Mouse (Mus musculus) effector memory CD4-positive, alpha-beta T cell, adult 5 months (primary cell): ENCODE data around the gene Hist1h4c. TPM values are rescaled to one million over a fixed set of nuclear protein-coding genes. Genes with fewer than 3 reads are reported as not detected.

ENCODE experiments used
- polyA plus RNA-seq: library from polyadenylated mRNA; unstranded; fragments of 100-300 nt; shearing (Covaris generic); gene quantifications from one replicate; pipeline ENCODE4 v1.2.1, GENCODE M21; 2017

Gene Hist1h4c
- polyA plus RNA-seq = 4.5 TPM

DNA sequence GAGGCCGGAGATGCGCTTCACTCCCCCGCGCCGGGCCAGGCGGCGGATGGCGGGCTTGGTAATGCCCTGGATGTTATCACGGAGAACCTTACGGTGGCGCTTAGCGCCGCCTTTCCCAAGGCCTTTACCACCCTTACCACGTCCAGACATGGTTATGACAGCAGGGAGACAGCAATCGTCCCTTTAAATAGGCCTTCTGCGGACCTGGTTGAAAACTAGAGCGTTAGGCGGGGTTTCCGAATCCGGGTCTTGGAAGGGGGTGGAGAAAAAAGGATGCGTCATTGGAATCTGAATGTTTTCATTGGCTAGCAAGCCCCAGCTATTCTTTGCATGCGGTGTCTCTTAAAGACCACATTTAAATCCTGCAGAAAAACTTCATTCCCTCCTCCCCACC, at the start of gene Hist1h4c:
Gene Hist1h4c, minus strand, starts transcription at position 155 of the 394 bp plus-strand sequence.

DNA sequence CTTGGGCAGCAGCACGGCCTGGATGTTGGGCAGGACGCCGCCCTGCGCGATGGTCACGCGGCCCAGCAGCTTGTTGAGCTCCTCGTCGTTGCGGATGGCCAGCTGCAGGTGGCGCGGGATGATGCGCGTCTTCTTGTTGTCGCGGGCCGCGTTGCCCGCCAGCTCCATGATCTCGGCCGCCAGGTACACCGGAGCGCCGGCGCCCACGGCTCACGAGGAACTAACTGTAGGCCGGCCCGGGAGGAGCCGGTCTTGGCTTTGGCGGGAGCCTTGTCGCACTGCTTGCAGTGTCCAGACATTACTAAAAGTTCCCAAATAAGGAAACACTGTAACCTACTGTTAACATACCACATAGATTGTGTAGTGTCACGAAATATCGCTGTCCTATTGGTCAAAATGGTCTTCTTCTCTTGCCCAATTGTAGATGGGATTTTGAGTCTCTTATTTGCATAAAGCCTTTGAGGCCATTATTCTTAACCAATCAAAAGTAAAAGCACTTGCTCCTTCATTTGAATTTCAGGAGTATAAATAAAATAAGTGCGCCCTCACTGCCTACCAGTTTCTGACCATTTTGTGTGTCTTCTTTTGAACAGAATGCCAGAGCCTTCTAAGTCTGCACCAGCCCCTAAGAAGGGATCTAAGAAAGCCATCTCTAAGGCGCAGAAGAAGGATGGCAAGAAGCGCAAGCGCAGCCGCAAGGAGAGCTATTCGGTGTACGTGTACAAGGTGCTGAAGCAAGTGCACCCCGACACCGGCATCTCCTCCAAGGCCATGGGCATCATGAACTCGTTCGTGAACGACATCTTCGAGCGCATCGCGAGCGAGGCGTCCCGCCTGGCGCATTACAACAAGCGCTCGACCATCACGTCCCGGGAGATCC, 48.2 kb upstream of the Hist1h4c start, which contains the start of gene Hist1h2bb:
Gene Hist1h2bb, plus strand, starts transcription at position 534 of the 880 bp plus-strand sequence.

DNA sequence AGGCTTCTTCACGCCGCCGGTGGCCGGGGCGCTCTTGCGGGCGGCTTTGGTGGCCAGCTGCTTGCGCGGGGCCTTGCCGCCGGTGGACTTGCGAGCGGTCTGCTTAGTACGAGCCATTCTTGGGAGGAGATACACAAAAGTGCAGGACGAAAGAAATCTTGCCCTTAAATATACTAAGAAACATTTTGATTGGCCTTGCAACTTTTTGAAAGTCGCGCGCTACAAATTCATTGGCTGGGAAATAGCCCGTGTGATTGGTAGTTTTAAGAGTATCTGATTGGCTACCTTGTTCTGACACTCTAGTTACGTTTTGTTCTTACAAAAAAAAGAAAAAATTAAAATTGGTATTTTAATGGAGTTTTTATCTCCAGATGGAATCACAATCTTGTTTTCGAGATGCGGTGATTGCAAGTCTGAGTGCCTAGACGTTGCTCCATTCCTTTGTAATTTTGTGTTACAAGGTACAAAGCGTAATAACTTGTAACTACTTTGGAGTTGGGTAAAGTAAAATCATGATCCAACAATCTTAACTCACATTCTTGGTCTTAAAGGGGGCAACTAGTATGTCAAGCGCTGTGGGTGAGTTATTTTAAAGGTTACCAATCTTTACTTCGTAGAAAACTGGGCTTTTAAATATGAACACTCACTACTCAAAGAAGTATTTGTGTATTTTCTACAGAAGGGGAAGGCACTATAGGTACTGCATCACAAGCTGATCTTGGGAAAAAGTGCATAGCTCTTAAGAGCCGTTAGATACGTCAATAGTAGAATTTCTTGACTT, 47.3 kb upstream of the Hist1h4c start, which contains the start of gene Hist1h3c:
Gene Hist1h3c, minus strand, starts transcription at position 222 of the 781 bp plus-strand sequence.

DNA sequence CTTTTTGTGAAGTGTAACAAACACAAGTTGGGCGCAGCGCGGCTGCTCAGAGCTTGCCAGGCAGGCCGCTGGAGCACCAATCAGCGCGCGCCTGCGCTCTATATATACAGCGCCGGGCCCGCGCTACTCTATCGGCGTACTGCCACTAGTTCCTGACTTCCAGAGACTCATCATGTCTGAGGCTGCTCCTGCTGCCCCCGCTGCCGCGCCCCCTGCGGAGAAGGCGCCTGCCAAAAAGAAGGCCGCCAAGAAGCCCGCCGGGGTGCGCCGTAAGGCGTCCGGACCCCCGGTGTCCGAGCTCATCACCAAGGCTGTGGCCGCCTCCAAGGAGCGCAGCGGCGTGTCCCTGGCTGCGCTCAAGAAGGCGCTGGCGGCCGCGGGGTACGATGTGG, 40.4 kb upstream of the Hist1h4c start, which contains the start of gene Hist1h1c:
Gene Hist1h1c, plus strand, starts transcription at position 132 of the 392 bp plus-strand sequence.

DNA sequence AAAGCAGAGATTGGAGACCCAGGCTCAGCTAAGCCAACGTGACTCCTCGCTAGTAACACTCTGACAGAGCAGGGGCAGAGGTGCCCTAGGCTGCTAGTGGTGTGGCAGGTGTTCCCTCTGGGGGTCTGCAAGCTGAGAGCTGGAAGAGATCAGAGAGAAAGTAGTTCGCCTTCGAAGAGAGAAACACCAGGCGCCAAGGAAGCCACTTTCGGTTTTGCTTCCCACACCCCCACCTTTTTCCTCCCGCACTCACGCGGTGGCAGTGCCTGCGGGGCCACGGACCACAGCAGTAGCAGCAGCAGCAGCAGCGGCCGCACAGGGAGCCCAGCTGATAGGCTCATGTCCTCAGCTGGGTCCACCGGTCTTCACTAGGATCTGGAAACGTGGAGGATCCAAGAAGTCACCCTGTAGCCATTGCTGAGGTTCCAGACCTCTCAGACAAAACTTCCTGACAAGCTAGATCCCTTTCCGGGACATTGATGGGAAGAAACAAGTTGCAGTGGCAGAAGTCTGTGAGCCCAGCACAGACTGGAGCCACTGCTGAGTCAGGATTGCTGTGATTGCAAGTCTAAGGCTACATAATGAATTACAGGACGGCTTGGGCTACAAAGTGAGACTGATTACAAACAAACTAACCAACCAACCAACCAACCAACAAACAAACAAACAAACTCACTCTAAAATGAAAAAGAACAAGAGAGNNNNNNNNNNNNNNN, 12.3 kb upstream of the Hist1h4c start, which contains the start of gene Hfe:
Gene Hfe, minus strand, starts transcription at position 481 of the 716 bp plus-strand sequence.

DNA sequence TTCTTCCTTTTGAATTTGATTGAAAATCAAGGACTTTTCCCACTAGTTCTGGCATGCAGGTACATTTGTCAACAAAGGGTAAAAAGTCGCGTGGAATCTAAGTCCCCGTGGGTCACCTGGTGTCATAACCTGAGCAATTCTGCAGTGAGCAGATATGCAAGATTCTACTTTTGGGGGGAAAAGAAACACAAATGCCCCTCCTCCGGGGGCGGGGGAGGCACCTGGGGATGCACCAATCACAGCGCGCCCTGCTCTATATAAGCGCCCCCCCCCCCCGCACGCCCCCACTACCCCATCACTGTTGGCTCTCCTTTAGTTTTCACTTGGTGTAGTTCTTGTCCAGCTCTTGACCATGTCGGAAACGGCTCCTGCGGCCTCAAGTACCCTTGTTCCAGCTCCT, 2.7 kb downstream of the Hist1h4c start, which contains the start of gene Hist1h1t:
Gene Hist1h1t, plus strand, starts transcription at position 301 of the 400 bp plus-strand sequence.

DNA sequence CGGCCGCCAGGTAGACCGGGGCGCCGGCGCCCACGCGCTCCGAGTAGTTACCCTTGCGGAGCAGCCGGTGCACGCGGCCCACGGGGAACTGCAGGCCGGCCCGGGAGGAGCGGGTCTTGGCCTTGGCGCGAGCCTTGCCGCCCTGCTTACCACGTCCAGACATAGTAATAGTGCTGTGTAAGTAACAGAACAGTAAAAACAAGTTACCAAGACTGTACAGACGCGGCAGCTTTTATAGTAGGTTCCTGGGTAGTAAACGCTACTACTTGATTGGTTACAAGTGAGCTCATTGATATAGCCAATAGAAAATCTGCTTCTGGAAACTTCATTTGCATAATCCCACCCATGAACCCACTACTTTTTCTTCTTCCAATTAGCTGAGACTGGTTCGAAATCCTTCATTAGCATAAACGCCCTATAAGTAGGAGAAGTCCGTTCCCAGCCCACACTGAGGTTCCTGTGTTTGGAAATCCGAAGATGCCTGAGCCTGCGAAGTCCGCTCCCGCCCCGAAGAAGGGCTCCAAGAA, 14.4 kb downstream of the Hist1h4c start, which contains the start of the genes Hist1h2ac and Hist1h2bc:
Gene Hist1h2ac, minus strand, starts transcription at position 194 of the 527 bp plus-strand sequence.
Gene Hist1h2bc, plus strand, starts transcription at position 445 of the 527 bp plus-strand sequence.

Other genes with a start within 250 kb of the Hist1h4c start
- not detected for gene Btn1a1, start 232.6 kb downstream of the Hist1h4c start, polyA plus RNA-seq
- gene Btn2a2, start 209.6 kb downstream of the Hist1h4c start, polyA plus RNA-seq = not detected
- 4.7 TPM for gene Hist1h4h, start 167.4 kb downstream of the Hist1h4c start, polyA plus RNA-seq
- gene Hist1h2af, start 164.5 kb downstream of the Hist1h4c start, polyA plus RNA-seq = not detected
- gene Hist1h3g, start 163.0 kb downstream of the Hist1h4c start, polyA plus RNA-seq = not detected
- 0.29 TPM for gene Hist1h2bh, start 155.1 kb downstream of the Hist1h4c start, polyA plus RNA-seq
- 1.1 TPM for gene Hist1h3f, start 154.4 kb downstream of the Hist1h4c start, polyA plus RNA-seq
- gene Hist1h4f, start 146.8 kb downstream of the Hist1h4c start, polyA plus RNA-seq = not detected
- 0.21 TPM for gene Hist1h1d, start 145.2 kb downstream of the Hist1h4c start, polyA plus RNA-seq
- 2.8 TPM for gene Hist1h3e, start 136.1 kb downstream of the Hist1h4c start, polyA plus RNA-seq
- gene Hist1h2ae, start 127.2 kb downstream of the Hist1h4c start, polyA plus RNA-seq = 1.7 TPM
- gene Hist1h2bg, start 127.1 kb downstream of the Hist1h4c start, polyA plus RNA-seq = 3.7 TPM
- not detected for gene Hist1h2bf, start 124.3 kb downstream of the Hist1h4c start, polyA plus RNA-seq
- gene Hist1h2ad, start 124.1 kb downstream of the Hist1h4c start, polyA plus RNA-seq = 0.70 TPM
- not detected for gene Hist1h3d, start 122.7 kb downstream of the Hist1h4c start, polyA plus RNA-seq
- 14.8 TPM for gene Hist1h4d, start 116.9 kb downstream of the Hist1h4c start, polyA plus RNA-seq
- 2.0 TPM for gene Hist1h2be, start 77.3 kb downstream of the Hist1h4c start, polyA plus RNA-seq
- gene Hist1h1e, start 75.9 kb downstream of the Hist1h4c start, polyA plus RNA-seq = 4.4 TPM
- 0.29 TPM for gene Hist1h2ac, start 14.5 kb downstream of the Hist1h4c start, polyA plus RNA-seq
- 10.1 TPM for gene Hist1h2bc, start 14.3 kb downstream of the Hist1h4c start, polyA plus RNA-seq
- gene Hist1h1t, start 2.6 kb downstream of the Hist1h4c start, polyA plus RNA-seq = not detected
- gene Hfe, start 12.4 kb upstream of the Hist1h4c start, polyA plus RNA-seq = 0.79 TPM
- gene Hist1h1c, start 40.4 kb upstream of the Hist1h4c start, polyA plus RNA-seq = 34.3 TPM
- gene Hist1h3c, start 47.1 kb upstream of the Hist1h4c start, polyA plus RNA-seq = not detected
- gene Hist1h2bb, start 48.3 kb upstream of the Hist1h4c start, polyA plus RNA-seq = not detected
- gene Hist1h2ab, start 52.7 kb upstream of the Hist1h4c start, polyA plus RNA-seq = not detected
- gene Hist1h3b, start 53.8 kb upstream of the Hist1h4c start, polyA plus RNA-seq = not detected
- 6.6 TPM for gene Hist1h4b, start 58.6 kb upstream of the Hist1h4c start, polyA plus RNA-seq
- gene Hist1h4a, start 62.8 kb upstream of the Hist1h4c start, polyA plus RNA-seq = not detected
- 3.8 TPM for gene Hist1h3a, start 63.9 kb upstream of the Hist1h4c start, polyA plus RNA-seq
- gene Hist1h1a, start 65.2 kb upstream of the Hist1h4c start, polyA plus RNA-seq = not detected
- gene Trim38, start 71.5 kb upstream of the Hist1h4c start, polyA plus RNA-seq = not detected
- gene Slc17a2, start 108.5 kb upstream of the Hist1h4c start, polyA plus RNA-seq = not detected
- gene Slc17a3, start 141.0 kb upstream of the Hist1h4c start, polyA plus RNA-seq = not detected
- gene Slc17a1, start 169.3 kb upstream of the Hist1h4c start, polyA plus RNA-seq = not detected
- gene Slc17a4, start 216.6 kb upstream of the Hist1h4c start, polyA plus RNA-seq = not detected
- gene Hist1h2ba, start 235.7 kb upstream of the Hist1h4c start, polyA plus RNA-seq = not detected
- gene Hist1h2aa, start 236.0 kb upstream of the Hist1h4c start, polyA plus RNA-seq = not detected